Mouse (Mus musculus): ENCODE data around the gene Tnrc6b. TPM values are rescaled to one million over a fixed set of nuclear protein-coding genes. Genes with fewer than 3 reads are reported as not detected.
A peak's percentile ranks its signal among the peaks of the same experiment; 100 is the strongest.

Tnrc6b gene
- 10 to 100 TPM; 48.5 to 55.6 TPM for total RNA-seq (2021)
- long read RNA-seq, experiment 1, partial matches to known transcripts, result 1 of 6 reads
- long read RNA-seq, experiment 1, other reads (novel, unspliced or antisense), result 5 of 6 reads
- long read RNA-seq, experiment 2, partial matches to known transcripts, result 0 of 3 reads
- long read RNA-seq, experiment 2, other reads (novel, unspliced or antisense), result 2 of 3 reads

- peak within 1 kb of the TSS; percentile 94 for H3K4me3 ChIP-seq
- peak; percentile 99 for DNase-seq
- intact Hi-C loops (cut with DNase I), result loop anchor here (2.0 to 10.0 kb wide), 2 partner anchors 88 to 484 kb away; partner anchors contain the start of gene Mrtfa
- TF ChIP-seq CTCF (IDR thresholded peaks at IDR 0.05), result no peak
- H3K27ac ChIP-seq, result peak within 1 kb of the TSS; percentile 100
Measured at GRCm38 (mm10) chr15:80710608-80711363, at the start of gene Tnrc6b. TSS of gene Tnrc6b (plus strand) at chr15:80711313.

- TF ChIP-seq CTCF (IDR thresholded peaks at IDR 0.05), result no peak
- no peak for DNase-seq
- Histone ChIP-seq H3K4me3 (no peak overlapping the region), H3K27ac (no peak overlapping the region)
- intact Hi-C loops (cut with DNase I), result no loop called here
Measured at GRCm38 (mm10) chr15:80664444-80664843, 46.7 kb upstream of the Tnrc6b start.

DNA sequence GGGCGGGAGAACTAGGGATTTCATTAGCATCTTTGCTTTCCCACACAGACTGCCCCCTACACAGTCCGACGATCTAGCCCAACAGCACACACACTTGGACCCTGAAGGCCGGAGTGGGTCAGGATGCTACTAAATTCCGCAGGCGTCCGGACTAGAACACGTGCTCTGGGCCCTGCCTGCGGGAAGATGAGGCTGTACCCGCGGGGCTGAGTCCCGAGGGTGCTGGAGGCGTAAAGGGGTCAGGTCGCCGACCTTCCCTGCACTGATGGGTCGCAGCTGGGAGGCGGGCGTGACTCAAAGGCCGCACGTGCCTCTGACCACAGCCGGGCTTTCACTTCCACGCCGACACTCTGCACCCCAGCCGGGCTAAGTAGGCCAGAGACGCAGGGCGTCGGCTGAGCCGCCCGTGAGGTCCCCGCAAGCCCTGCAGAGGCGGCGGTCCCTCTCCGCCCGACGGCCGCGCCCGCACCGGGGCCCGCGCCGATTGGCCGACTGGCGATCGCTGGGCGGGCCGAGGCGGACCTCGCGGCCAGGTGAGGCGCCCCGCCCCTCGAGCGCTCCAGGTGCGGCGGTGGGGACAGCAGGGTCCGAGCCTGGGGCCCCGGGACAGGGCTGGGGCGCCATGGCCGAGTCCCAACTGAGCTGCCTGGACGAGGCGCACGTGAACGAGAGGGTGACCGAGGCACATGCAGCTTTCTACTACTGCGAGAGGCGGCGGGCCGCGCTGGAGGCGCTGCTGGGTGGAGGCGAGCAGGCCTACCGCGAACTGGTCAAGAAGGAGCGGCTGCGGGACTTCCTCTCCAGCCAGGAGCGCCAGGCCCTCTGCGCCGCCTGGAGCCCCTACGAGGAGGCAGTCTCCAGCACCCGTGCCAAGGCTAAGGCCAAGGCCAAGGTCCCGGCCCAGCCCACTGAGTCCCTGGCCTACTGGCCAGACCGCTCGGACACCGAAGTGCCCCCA, 39.5 kb upstream of the Tnrc6b start, which contains the start of gene Fam83f:
Gene Fam83f (plus strand): TSS at position 553 of the 958 bp plus-strand sequence.
- intact Hi-C loops (cut with DNase I), result no loop called here
- peak; percentile 59 for DNase-seq
- peak within 1 kb of the TSS; percentile 63 for H3K4me3 ChIP-seq
- TF ChIP-seq CTCF (IDR thresholded peaks at IDR 0.05), result no peak
- peak within 1 kb of the TSS; percentile 57 for H3K27ac ChIP-seq

DNA sequence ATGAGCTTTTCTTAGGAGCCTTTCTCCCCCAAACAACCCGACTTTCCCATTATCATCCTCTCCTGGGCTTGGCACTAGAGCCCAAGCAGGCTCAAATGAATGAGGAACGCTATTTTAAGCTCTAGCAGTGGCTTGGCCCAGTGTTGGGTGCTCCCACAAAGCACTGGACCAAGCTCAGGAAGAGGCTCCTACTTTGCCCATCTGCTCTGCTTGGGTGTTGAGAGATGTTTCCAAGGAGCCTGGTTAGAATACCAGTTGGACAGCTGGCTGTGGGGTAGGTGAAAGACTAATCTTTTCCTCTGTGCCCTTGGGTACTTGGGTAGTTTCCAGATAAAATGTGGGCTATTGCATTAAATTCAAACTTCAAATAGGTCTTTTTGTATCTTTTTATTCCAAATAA, 38.3 kb upstream of the Tnrc6b start:
- intact Hi-C loops (cut with DNase I), result no loop called here
- no peak overlapping the region for H3K27ac ChIP-seq
- no peak for TF ChIP-seq CTCF (IDR thresholded peaks at IDR 0.05)
- no peak for DNase-seq
- no peak overlapping the region for H3K4me3 ChIP-seq

GRCm38 (mm10) chr15:80673337-80674095, 37.6 kb upstream of the Tnrc6b start:
- TF ChIP-seq CTCF (IDR thresholded peaks at IDR 0.05), result no peak

GRCm38 (mm10) chr15:80674700-80675099, 36.4 kb upstream of the Tnrc6b start:
- no peak for TF ChIP-seq CTCF (IDR thresholded peaks at IDR 0.05)
- Histone ChIP-seq H3K27ac (no peak overlapping the region), H3K4me3 (no peak overlapping the region)
- intact Hi-C loops (cut with DNase I), result no loop called here
- DNase-seq, result no peak

More at GRCm38 (mm10) chr15:80673337-80674095, 37.6 kb upstream of the Tnrc6b start:
- no peak for DNase-seq
- intact Hi-C loops (cut with DNase I), result no loop called here
- H3K27ac ChIP-seq, result no peak overlapping the region
- H3K4me3 ChIP-seq, result no peak overlapping the region

- TF ChIP-seq CTCF (IDR thresholded peaks at IDR 0.05), result no peak
- Histone ChIP-seq H3K27ac (peak overlapping the region; percentile 56; the same call in 1 of the 2 replicates), H3K4me3 (no peak overlapping the region)
- DNase-seq, result no peak
- intact Hi-C loops (cut with DNase I), result no loop called here
Measured at GRCm38 (mm10) chr15:80679515-80680215, 31.4 kb upstream of the Tnrc6b start.

- no peak overlapping the region for H3K4me3 ChIP-seq
- TF ChIP-seq CTCF (IDR thresholded peaks at IDR 0.05), result no peak
- intact Hi-C loops (cut with DNase I), result no loop called here
- DNase-seq, result no peak
- H3K27ac ChIP-seq, result no peak overlapping the region
Measured at GRCm38 (mm10) chr15:80680347-80681030, 30.6 kb upstream of the Tnrc6b start.

DNA sequence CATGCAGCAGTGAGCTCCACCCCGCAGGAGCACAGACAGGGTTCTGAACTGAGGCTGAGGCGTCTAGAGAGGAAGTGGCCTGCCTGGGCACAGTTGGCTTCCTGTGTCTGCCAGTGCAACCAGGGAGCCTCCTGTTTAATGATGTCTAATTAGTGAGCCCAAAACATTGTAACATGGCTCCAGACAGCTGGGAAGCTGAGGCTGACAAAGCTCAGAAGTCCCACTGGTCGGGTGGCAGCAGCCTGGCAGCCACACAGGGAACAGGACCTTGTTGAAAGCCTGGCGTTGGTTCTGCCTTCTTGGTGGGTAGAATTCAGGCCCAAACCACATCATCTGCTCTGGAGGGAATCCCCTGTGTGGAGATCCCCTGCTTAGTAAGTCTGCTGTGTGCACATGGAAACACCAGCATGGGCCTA, 29.6 kb upstream of the Tnrc6b start:
- DNase-seq, result no peak
- no peak overlapping the region for H3K4me3 ChIP-seq
- TF ChIP-seq CTCF (IDR thresholded peaks at IDR 0.05), result no peak
- no peak overlapping the region for H3K27ac ChIP-seq
- intact Hi-C loops (cut with DNase I), result no loop called here

GRCm38 (mm10) chr15:80682343-80682742, 28.8 kb upstream of the Tnrc6b start:
- no peak overlapping the region for H3K27ac ChIP-seq
- DNase-seq, result no peak
- no peak for TF ChIP-seq CTCF (IDR thresholded peaks at IDR 0.05)
- intact Hi-C loops (cut with DNase I), result no loop called here
- H3K4me3 ChIP-seq, result no peak overlapping the region

- Histone ChIP-seq H3K4me3 (no peak overlapping the region), H3K27ac (no peak overlapping the region)
- DNase-seq, result no peak
- intact Hi-C loops (cut with DNase I), result no loop called here
- no peak for TF ChIP-seq CTCF (IDR thresholded peaks at IDR 0.05)
Measured at GRCm38 (mm10) chr15:80683151-80683550, 28.0 kb upstream of the Tnrc6b start.
